Mouse (Mus musculus) kidney, embryonic 16.5 days (tissue): ENCODE data around the gene Rnf130. TPM values are rescaled to one million over a fixed set of nuclear protein-coding genes. Genes with fewer than 3 reads are reported as not detected.

ENCODE experiments used
- ATAC-seq: fragments of 200-750 bp; cut with Nextera tagmentation; 2 replicates; pipeline ENCODE4 v1.8.0; 2017; ENCODE audit warnings: moderate TSS enrichment; ENCODE audit not compliant: low FRiP score, low TSS enrichment
- H3K27ac ChIP-seq: fragments of 300-500 bp; sonication (generic); 2 replicates; pipeline ENCODE4 v1.5.1; 2014; ENCODE audit warnings: low read length
- H3K27me3 ChIP-seq: fragments of 300-500 bp; sonication (generic); 2 replicates; pipeline ENCODE4 v1.6.1; 2014; ENCODE audit warnings: low read length, control low read depth, mixed read lengths; ENCODE audit not compliant: insufficient read depth
- H3K36me3 ChIP-seq: fragments of 300-500 bp; sonication (generic); 2 replicates; pipeline ENCODE4 v1.6.1; 2014; ENCODE audit warnings: low read length, control low read depth, mixed read lengths; ENCODE audit not compliant: insufficient read depth
- H3K4me1 ChIP-seq: fragments of 300-500 bp; sonication (generic); 2 replicates; pipeline ENCODE4 v1.6.1; 2014; ENCODE audit warnings: low read length, control low read depth, mixed read lengths; ENCODE audit not compliant: insufficient read depth
- H3K4me2 ChIP-seq: fragments of 300-500 bp; sonication (generic); replicated peaks from 2 replicates; pipeline ENCODE4 v1.6.1; 2014; ENCODE audit warnings: low read depth, low read length
- H3K4me3 ChIP-seq: fragments of 300-500 bp; sonication (generic); 2 replicates; pipeline ENCODE4 v1.5.1; 2014; ENCODE audit warnings: mild to moderate bottlenecking, low read length
- H3K9ac ChIP-seq: fragments of 300-500 bp; sonication (generic); replicated peaks from 2 replicates; pipeline ENCODE4 v1.6.1; 2014; ENCODE audit warnings: low read length
- H3K9me3 ChIP-seq: fragments of 300-500 bp; sonication (generic); 2 replicates; pipeline ENCODE4 v1.6.1; 2016; ENCODE audit warnings: low read length, control low read depth
- WGBS: fragments of 180-500 bp; shearing (Covaris S2); extraction: QIAGEN DNeasy Blood & Tissue Kit; methylation state at CpG from one replicate; pipeline ENCODE4 v1.1.7; 2014; 5-methylcytosine and 5-hydroxymethylcytosine counted together
- microRNA counts: library from miRNA; unstranded; fragments of <30 nt; microRNA quantifications from one replicate; lab custom pipeline; 2016
- microRNA-seq: library from miRNA; unstranded; fragments of <30 nt; microRNA quantifications from one replicate; pipeline ENCODE4, GENCODE M21; 2016
- polyA plus RNA-seq: library from polyadenylated mRNA; unstranded; fragments of >200 nt; fragmentation: Nextera tagmentation; extraction: Ambion mirVana; gene quantifications from 2 replicates; pipeline ENCODE4 v1.2.1, GENCODE M21; 2015

Rnf130 gene
- polyA plus RNA-seq, 1 experiment from 2014 or later, result 50.6 TPM

DNA sequence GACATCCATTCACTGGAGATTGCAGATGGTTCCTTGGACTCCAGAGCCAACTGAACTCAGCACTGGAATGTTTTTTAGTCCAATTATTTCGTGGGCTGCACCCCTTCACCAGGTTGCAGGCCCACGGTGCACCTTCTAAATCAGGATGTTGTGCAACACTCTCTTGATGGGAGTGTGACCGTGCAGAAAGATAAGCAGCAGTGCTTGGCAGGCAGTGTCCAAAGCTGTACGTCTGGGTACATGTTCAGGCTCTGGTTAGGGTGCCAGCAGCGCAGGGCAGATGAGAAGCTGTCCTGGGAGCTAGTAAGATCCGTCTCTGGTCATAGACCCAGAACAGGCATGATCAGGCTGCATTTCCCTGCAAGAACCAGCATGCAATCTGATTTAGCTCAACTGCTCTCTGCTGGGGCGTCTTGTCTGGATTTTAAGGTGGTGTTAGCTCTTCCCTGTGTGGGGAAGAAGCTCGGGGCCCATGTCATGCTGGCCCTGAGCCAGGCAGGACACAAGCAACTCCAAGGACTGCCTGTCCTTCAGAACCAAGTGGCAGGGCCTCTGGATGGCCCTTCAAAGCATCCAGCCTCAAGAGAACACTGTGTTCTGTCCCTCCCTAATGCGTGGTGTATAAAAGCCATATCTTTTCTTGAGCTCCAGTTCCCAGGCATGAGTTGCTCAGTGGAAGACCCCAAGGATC lies 122.3 kb downstream of the Rnf130 start:
- 83% methylated on average over 9 of the region's 9 CpGs for WGBS
- Histone ChIP-seq H3K4me3 (no peak overlapping the region), H3K27ac (no peak overlapping the region), H3K4me2 (no peak overlapping the region), H3K9ac (no peak overlapping the region), H3K27me3 (no peaks in the 10 kb centered on the region), H3K36me3 (peaks cover 80% of the 10 kb centered on the region), H3K4me1 (no peaks in the 10 kb centered on the region), H3K9me3 (no peaks in the 10 kb centered on the region)
- no peak for ATAC-seq

DNA sequence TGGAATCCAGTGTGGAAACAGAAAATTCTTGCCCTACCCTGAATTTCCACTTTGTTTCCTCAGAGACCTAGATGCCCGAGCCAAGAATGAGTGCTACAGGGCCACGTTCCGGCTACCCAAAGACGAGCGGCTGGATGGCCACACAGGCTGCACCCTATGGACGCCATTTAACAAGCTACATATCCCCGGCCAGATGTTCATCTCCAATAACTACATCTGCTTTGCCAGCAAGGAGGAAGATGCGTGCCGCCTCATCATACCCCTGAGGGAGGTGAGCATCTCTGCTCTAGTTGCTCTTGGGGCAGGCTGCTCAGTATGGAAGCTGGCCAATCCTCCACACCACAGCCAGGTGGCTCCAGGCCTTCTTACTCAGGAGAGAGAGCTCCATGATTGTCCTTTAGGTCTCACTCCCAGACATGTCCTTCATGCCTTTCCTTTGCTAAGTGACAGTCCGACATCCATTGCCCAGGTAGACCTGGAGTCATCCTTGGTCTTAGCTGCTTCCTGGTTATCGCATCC lies 122.9 kb downstream of the Rnf130 start:
- Histone ChIP-seq H3K4me1 (no peaks in the 10 kb centered on the region), H3K9ac (no peak overlapping the region), H3K27ac (no peak overlapping the region), H3K9me3 (no peaks in the 10 kb centered on the region), H3K36me3 (peaks cover 80% of the 10 kb centered on the region), H3K4me2 (no peak overlapping the region), H3K4me3 (no peak overlapping the region), H3K27me3 (no peaks in the 10 kb centered on the region)
- WGBS, result 96% methylated on average over 11 of the region's 11 CpGs
- ATAC-seq, result no peak

GRCm38 (mm10) chr11:50149200-50149599 lies 124.1 kb downstream of the Rnf130 start:
- ATAC-seq, result no peak
- Histone ChIP-seq H3K4me2 (no peak overlapping the region), H3K27me3 (no peaks in the 10 kb centered on the region), H3K9ac (no peak overlapping the region), H3K4me1 (peaks cover 9% of the 10 kb centered on the region), H3K27ac (no peak overlapping the region), H3K9me3 (no peaks in the 10 kb centered on the region), H3K36me3 (peaks cover 78% of the 10 kb centered on the region), H3K4me3 (no peak overlapping the region)
- 84% methylated on average over 7 of the region's 7 CpGs for WGBS

GRCm38 (mm10) chr11:50149603-50150150 lies 124.5 kb downstream of the Rnf130 start:
- ATAC-seq, result no peak
- no peaks in the 10 kb centered on the region for H3K27me3 ChIP-seq
- no peak overlapping the region for H3K27ac ChIP-seq
- peaks cover 77% of the 10 kb centered on the region for H3K36me3 ChIP-seq
- WGBS, result 89% methylated on average over 9 of the region's 9 CpGs
- H3K9ac ChIP-seq, result no peak overlapping the region
- H3K4me3 ChIP-seq, result no peak overlapping the region
- no peaks in the 10 kb centered on the region for H3K9me3 ChIP-seq
- H3K4me2 ChIP-seq, result no peak overlapping the region
- peaks cover 10% of the 10 kb centered on the region for H3K4me1 ChIP-seq

- no peak for ATAC-seq
- Histone ChIP-seq H3K4me1 (peaks cover 10% of the 10 kb centered on the region), H3K9me3 (no peaks in the 10 kb centered on the region), H3K4me2 (no peak overlapping the region), H3K4me3 (no peak overlapping the region), H3K9ac (no peak overlapping the region), H3K27me3 (no peaks in the 10 kb centered on the region), H3K36me3 (peaks cover 72% of the 10 kb centered on the region), H3K27ac (no peak overlapping the region)
- WGBS, result 83% methylated on average over 3 of the region's 3 CpGs
Observed at GRCm38 (mm10) chr11:50151374-50151773, 126.2 kb downstream of the Rnf130 start.

DNA sequence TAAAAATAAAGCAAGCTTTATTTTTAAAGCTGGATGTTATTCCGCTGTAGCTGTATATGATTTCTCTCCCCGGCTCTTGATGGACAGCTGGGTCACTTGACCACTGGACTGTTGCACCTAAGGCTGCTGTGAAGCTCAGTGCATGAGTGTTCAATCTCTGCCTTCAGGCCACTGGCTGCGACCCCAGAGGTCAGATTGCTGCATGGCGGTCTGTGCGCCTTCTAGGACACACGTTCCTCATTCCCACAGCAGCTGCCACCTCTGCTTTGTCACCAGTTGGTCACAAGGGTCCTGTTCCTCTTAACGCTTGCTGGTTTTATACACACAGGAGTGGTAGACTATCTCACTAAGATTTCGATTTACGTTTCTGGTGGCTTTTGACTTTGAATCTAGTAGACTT lies 129.0 kb downstream of the Rnf130 start:
- Histone ChIP-seq H3K9ac (no peak overlapping the region), H3K27ac (peak overlapping the region; percentile 22; the same call in 1 of the 2 replicates), H3K36me3 (peaks cover 77% of the 10 kb centered on the region), H3K4me3 (no peak overlapping the region), H3K27me3 (no peaks in the 10 kb centered on the region), H3K4me2 (no peak overlapping the region), H3K4me1 (peaks cover 10% of the 10 kb centered on the region), H3K9me3 (no peaks in the 10 kb centered on the region)
- WGBS, result 43% methylated on average over 9 of the region's 9 CpGs
- no peak for ATAC-seq

MicroRNA genes within 50 kb of the gene (microRNA counts, 519-probe panel; counts per million panel counts)
- microRNA mmu-miR-340-3p (lab: Ali Mortazavi, UCI) (1,980 counts per million, percentile 51 among the panel's probes with 10 or more counts), microRNA mmu-miR-340-5p (lab: Ali Mortazavi, UCI) (4,100 counts per million, percentile 91 among the panel's probes with 10 or more counts)

Small RNA genes lying within 50 kb of the gene (microRNA-seq; reads per million reads assigned to microRNA genes)
- 302 reads per million, percentile 69 among the genes with 10 or more reads in this experiment for gene Mir340

Other genes with a start within 250 kb of the Rnf130 start
- 13.2 and 13.5 TPM in 2 replicates for gene Gfpt2, start 231.2 kb upstream of the Rnf130 start, polyA plus RNA-seq
- 33.5 and 34.2 TPM in 2 replicates for gene Mapk9, start 178.6 kb upstream of the Rnf130 start, polyA plus RNA-seq
- gene Rasgef1c, start 123.5 kb upstream of the Rnf130 start, polyA plus RNA-seq, result 0.23 and 0.30 TPM in 2 replicates
- gene Tbc1d9b, start 106.0 kb downstream of the Rnf130 start, polyA plus RNA-seq, result 44.3 and 47.2 TPM in 2 replicates
- gene Mrnip, start 149.1 kb downstream of the Rnf130 start, polyA plus RNA-seq, result 21.7 and 23.2 TPM in 2 replicates
- 298 and 338 TPM in 2 replicates for gene Sqstm1, start 185.5 kb downstream of the Rnf130 start, polyA plus RNA-seq
- 9.8 and 11.9 TPM in 2 replicates for gene Mgat4b, start 185.5 kb downstream of the Rnf130 start, polyA plus RNA-seq
- gene Ltc4s, start 213.3 kb downstream of the Rnf130 start, polyA plus RNA-seq, result 2.5 and 2.8 TPM in 2 replicates